Mouse (Mus musculus): ENCODE data around the gene Pde4c.

Pde4c gene

DNA sequence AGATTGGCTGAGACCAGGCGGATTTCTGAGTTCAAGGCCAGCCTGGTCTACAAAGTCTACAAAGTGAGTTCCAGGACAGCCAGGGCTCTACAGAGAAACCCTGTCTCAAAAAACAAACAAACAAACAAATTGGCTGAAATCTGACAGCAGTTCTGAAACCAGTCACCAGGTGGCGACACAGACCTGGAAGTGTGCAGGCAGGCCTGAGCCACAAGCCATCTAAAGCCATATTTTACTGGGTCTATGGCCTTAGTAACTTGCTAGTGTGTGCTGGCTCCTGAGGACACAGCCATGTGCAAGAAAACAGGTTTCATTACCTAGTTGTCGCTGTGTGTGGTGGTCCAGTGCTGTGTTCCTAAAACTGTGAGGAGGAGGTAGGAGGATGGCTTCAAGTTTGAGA, 2.8 kb upstream of the Pde4c start:
- peak; percentile 86 for DNase-seq (ENCODE audit: low spot score)

DNA sequence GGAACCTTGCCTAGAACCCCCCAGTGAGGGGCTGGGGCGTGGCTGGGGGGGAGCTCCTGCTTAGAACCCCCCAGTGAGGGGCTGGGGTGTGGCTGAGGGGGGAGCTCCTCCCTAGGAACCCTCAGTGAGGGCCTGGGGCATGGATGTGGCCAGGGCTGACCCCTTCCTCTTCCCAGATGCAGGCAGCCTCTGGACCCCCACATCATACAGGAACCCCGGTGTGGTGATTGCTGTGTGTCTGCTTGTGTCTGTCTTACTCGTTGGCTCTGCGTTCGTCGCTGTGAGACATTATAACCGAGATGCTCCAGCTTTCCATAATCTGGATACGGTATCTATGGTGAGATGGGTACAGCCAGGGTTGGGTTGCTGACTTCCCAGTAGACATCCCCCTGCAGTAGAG, 1.9 kb upstream of the Pde4c start:
- no peak for DNase-seq (ENCODE audit: low spot score)

DNA sequence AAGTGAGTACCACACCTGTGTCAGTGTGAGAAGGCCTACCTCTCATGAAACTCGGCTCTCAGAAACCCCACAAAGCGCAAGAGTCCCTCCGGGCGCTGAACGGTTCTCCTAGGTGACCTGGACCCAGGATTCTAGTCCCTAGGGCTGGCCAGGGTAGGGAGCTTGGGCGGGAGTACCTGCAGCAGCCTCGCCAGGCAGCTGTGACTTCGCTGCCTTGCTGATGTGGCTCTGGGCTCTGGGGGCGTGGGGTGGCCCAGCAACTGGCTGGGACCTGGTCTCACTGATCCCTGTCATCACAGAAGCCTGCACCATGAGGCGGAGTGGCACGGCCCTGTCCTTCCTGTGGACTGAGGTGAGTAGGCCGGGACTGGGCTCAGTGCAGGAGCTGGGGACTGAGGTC, 696 bp downstream of the Pde4c start:
- no peak for DNase-seq (ENCODE audit: low spot score)

DNA sequence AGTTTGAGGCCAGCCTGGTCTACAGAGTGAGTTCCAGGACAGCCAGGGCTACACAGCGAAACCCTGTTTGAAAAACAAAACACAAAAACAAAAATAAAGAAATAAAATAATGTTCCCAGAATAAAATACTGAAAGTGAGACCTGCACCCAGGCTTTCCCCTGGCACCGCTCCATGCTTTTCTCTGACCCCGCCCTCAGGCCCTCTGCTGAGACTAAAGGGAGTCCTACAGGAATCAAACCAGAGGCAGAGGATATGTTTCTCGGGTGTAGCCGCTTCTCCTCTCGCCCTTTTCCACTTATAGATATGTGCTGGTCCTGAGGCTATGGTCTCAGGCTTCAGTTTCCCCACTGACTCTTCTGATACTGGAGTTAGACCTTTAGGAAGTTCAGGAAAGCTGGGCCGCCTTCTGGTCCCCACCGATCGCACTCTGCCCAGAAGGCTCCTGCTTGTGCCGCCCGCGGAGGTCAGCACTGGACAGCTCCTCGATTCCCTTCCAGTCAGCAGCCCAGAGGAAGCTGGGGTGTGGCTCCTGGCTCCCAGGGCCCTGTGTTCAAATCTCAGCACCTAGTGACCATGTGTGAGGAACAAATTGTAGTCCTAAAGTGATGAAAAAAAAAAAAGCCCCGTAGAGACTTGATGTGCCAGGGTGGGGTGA, 2.4 kb downstream of the Pde4c start:
- DNase-seq (ENCODE audit: low spot score) = no peak

DNA sequence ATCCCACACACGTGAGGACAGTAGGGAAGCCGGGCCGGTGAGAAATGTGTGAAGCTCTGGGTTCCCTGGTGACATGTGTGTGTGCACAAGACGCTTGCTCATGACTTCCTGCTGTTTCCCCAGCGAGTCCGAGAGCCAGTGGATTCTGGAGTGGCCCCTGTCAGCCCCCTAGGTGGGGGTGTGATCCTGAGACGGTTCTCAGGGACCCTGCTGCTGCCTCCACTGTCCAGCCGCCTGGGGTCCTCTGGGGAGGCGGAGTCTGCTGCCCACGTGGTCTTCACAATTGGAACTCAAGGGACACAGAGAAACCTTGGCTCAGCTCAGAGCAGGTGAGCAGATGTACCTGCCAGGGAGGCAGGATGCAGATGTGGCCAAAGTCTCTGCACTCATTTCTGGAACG, 3.2 kb downstream of the Pde4c start:
- DNase-seq (ENCODE audit: low spot score) = no peak

DNA sequence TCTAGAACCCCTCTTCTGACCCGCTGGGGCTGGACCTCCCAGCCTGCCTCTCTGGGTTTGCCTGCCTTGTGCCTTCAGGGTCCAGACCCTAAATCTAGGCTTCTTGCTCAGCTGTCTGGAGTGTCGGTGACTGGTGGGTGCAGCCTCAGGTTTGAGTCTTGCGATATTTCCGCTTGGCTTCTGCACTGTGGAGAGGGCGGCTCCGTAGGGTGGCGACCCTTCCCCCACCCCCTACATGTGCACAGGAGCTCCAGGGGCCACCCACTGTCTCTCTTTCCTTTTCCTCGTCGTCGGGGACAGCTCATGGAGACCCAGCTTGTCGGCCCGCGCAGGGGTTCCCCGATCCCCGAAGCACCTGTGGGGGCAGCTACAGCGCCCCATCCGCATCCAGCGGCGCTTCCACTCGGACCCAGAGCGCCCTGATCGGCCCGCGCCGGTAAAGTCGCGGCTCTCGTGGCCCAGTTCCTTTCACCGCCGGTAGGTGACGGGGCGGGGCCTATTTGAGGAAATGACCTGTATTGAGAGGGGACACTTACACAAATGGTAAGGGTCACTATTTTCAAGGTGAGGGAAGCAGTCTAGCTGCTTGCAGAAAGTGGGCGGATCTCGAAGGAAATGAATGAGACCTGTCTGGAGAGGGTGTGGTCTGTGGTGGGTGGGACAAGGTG, 6.4 kb downstream of the Pde4c start:
- DNase-seq (ENCODE audit: low spot score) = no peak

DNA sequence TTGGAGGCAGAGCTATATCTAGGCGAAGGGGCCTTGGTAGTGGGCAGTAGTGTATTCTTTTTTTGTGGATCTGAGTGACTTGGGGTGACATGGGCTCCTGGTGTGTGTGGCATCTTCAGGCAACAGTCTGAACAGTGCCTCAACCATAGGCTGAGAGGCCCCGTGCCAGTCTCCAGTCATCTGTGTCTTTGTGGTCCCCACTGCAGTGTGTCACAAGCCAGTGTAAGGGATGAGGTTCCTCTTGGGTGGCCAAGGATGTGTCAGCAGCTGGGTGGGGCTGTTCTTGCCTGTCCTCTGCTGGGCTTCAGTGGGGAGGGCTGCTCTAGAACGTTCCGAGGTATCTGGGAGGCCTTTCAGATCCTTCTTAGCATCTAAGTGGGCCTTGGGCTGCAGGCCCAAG, 7.4 kb downstream of the Pde4c start:
- DNase-seq (ENCODE audit: low spot score) = no peak

DNA sequence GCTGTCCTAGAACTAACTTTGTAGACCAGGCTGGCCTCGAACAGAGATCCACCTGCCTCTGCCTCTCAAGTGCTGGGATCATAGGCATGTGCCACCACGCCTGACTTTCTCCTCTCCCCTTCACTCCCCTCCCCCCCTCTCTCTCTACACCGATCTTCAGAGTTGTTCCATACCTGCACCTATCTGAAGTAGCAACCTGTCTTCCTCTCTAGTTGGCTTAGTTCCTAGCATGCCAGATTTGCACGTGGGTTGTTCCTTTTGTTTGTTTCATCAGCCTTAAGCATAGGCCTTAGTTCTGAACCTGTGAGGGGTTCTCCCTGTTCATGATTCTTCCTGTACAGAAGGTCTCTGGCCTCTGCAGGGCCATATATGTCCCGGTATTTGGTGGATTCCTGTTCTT, 14.2 kb downstream of the Pde4c start:
- DNase-seq (ENCODE audit: low spot score) = no peak

DNA sequence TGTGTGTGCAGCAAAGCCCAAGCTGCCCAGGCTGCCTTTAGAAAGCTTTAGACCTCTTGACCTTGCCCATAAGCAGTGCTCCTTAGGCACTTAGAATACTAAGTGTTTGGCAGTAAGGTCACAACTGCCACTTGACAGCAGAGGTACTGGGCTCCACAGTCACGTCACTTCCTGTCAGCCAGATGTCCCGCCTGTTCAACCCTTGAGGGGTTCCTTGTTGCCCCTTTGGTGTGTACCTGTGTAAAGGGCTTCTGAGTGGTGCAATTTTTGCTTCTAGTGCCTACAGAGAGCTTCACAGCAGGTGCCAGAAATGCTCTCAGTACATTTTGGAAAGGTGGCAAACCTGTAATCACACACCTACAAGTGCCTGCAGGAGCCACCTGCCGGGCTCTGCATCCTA, 14.7 kb downstream of the Pde4c start:
- DNase-seq (ENCODE audit: low spot score) = no peak

DNA sequence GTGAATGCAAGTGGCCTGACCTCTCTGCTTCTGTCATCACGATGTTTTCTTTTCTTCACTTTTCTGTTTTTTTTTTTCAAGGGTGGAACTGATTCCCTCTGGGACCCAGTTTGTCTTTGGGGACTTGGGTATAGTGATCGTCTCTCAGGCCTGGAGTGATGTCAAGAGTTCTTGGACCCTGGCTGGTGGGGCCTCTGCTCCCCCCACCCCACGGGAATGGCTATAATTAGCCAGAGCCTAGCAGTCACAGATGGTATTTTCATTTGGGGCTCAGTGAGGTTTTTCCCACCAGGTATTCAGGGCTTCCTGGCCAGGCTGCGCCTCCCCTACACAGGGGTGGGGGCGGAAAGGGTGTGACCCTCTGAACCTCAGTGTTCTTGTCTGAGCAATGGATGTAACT, 18.1 kb downstream of the Pde4c start:
- DNase-seq (ENCODE audit: low spot score) = no peak

DNA sequence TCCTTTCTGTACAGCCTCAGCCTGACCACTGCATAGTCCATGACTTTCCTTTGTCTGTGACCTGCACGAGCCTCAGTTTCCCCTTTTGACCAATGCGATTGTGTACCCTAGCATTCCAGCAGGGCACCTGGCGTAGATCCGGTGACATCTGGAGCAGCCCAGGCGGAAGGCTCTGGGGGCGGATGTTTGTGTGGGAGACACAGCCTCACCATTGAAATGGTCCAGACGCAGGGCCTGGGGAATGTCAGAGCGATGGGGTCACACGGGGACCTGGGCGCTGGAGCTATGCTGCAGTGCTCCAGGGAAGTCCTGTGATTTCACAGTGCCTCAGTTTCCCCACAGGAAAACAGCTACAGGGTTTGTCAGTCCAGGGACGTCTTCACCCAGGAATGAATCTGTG, 18.7 kb downstream of the Pde4c start:
- DNase-seq (ENCODE audit: low spot score) = no peak

DNA sequence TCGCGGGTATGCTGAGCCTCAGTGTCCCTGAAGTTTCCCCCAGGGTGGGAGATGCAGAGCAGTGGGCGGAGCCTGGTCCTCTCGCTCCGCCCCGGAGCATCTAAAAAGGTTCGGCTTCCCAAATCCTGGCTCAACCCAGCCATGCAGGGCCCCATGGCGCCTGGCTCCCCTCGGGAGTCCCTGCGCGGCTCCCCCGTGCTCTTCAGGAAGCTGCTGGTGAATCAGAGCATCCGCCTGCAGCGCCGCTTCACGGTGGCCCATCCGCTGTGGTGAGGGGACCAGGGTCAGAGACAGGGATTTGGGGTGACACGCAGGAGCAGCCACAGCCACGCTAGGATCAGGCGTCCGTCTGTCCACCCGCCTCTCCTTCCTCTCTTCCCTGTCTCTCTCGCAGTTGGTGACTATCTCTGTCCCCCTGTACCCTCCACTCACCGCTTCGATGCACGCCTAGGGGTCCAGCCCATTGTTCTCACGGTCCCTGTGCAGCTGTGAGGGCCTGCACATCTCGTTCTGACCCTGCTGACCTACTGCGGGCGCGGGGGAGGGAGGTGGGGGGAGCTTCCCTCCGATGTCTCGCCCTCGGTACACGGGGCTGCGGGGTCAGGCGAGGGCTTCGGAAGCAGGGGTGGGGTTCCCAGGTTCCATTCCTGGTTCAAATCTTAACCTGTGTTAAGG, 19.6 kb downstream of the Pde4c start:
- no peak for DNase-seq (ENCODE audit: low spot score)

DNA sequence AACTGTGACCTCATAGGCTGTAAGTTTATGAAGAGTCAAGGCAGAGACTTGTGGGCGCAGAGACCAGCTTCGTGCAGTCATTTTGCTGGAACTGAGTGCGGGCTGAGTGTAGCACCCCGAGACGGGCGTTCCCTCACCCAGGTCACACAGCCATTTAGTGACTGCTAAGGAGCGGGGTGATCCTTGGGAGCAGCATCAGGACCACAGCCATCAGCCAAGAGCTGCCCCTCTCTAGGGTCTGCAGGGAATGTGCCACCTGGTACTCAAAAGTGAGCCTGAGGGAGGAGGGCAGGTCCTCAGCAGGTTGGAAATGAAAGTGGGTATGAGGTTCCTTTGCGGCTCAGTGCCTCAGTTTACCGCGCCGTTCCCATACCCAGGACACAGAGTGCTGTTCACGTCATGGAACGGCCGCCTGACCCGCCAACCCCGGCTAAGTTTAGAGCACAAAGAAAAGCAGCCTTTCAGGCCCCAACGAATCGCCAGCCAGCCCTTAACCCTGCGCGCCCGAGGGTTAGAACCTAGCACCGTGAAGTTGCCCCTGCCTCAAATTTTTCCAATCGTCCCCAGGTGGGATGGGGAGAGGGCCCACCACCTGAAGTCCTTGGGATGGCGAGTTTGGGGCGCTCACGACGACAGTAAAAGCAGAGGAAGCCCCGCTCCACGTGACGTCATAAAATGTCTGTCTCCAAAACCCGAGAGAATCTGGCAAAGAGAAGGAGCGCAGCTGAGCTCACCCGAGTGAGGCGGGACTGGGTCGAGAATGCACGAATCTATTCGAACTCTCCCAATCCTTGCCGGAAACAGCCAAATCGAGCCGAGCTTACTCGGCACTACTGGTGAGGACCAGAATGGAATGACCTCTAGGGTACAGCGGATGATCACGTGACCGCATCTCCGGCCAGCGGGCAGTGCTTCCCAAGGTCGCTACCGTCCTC, 20.4 kb downstream of the Pde4c start:
- DNase-seq (ENCODE audit: low spot score) = no peak

DNA sequence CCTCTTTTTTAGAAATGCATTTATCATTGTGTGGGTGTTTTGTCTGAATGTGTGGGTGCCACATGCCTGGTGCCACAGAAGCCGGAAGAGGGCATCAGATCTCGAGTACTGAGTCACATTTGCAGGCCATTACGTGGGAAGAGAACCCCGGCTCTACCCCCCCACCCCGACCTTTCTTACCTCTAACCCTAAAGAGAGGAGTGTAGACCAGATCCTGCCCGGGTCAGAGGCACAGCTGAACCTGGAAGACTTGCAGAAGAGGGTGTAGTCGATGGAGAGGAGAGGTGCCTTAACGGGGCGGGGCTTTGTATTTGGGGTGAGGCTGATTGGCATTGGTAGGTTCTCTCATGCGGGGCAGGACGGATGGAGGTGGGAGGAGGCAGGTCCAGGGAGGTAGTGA, 21.3 kb downstream of the Pde4c start:
- DNase-seq (ENCODE audit: low spot score) = no peak

DNA sequence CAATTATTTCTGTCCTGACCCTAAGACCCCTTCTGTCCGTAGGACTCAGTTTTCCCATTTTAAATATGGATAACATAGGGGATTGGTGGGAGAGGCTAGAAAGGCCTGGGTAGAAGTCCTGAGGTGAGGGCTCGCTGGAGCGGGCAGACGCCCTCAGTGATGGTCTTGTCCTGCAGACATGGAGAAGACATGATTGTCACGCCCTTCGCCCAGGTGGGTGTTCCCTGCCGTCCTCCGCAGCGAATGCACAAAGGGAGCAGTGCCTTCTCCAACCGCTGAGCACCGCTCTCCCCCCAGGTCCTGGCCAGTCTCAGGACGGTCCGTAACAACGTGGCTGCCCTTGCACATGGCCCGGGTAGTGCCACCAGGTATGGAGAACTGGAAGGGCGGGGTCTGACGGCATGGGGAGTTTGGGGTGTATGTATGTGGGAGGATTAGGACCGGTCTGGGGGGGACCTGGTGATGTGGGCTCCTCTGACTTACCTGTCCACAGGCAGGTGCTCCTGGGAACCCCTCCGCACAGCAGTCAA, 22.2 kb downstream of the Pde4c start:
- DNase-seq (ENCODE audit: low spot score) = no peak

DNA sequence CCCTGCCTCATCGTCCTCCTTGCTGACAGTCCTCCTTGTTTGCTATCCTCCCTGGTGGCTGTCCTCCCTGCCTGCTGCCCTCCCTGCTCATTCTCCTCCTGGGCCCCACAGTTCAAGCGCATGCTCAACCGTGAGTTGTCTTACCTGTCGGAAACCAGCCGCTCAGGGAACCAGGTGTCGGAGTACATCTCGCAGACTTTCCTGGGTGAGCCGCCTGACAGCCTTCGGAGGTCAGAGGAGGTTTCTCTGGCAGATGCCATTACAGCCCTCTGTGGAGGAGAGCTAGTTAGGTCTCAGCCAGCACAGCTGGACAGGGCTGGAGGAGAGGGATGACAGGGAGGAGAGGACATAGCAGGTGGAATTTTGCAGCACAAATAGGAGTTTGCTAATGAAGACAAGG, 23.2 kb downstream of the Pde4c start:
- no peak for DNase-seq (ENCODE audit: low spot score)

DNA sequence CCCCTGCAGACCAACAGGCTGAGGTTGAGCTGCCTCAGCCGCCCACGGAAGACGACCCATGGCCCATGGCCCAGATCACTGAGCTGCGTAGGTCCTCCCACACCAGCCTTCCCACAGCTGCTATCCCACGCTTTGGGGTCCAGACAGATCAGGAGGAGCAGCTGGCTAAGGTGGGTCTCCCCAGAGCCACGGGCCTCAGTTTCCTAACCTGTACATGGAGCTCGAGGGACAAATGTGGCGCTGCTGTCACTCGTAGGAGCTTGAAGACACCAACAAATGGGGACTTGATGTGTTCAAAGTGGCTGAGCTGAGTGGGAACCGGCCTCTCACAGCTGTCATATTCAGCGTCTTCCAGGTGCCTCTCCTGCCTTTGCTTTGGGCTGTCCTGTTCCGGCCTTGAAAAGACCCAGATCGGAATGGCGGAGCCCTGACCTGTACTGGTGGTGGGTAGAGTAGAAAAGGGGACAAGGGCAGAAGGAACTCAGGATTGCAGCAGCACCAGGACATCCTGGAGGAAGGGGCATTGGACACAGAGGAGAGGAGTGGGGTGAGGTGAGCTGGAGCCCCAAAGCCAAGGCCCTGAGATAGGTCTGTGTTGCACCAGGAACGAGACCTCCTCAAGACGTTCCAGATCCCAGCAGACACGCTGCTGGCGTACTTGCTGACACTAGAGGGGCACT, 23.8 kb downstream of the Pde4c start:
- DNase-seq (ENCODE audit: low spot score) = no peak

DNA sequence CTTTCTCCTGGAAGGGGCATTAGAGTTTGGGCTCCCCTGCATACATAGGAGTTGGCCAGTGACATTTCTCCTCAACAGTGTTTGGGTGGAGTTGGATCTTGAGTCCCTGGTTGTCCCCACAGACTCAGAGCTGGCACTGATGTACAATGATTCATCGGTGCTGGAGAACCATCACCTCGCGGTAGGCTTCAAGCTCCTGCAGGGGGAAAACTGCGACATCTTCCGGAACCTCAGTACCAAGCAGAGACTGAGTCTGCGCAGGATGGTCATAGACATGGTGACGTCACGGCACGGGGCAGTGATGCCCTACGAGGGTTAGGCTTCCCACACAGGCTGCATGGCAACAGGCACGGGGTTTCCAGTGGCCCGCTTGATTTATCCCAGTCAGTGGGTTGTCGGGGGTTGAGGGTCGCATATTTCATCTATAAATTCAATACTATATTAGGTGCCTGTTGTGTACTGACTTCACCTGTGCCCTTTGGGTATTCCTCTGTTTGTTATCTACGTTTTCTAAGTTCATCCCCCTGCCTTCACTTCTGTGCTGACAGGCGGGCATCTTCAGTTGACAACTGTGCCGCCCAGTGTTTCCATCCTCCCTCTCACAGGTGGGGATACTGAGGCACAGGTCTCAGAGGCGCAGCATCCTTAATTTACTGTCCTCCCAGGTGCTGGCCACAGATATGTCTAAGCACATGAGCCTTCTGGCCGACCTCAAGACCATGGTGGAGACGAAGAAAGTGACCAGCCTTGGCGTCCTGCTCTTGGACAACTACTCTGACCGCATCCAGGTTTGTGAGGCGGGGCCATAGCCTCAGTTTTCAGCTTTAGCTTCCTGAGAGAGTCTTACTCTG, 25.0 kb downstream of the Pde4c start:
- no peak for DNase-seq (ENCODE audit: low spot score)

DNA sequence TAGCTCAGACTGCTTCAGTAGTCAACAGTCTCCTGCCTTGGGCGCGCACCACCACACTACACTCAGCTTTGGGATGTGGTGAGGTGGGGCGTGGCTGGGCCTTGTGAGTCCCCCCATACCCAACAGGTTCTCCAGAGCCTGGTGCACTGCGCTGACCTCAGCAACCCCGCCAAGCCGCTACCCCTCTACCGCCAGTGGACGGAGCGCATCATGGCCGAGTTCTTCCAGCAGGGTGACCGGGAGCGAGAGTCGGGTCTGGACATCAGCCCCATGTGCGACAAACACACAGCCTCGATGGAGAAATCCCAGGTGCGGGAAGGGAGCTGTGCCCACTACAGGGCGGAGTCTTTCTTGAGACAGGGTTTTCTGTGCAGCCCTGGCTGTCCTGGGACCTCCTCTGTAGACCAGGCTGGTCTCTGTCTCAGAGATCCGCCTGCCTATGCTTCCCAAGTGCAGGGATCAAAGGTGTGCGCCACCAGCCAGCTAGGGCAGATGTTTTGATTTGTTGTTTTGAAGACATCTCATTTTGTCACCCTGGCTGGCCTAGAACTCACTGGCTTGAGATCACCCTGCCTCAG, 25.7 kb downstream of the Pde4c start:
- DNase-seq (ENCODE audit: low spot score) = no peak

DNA sequence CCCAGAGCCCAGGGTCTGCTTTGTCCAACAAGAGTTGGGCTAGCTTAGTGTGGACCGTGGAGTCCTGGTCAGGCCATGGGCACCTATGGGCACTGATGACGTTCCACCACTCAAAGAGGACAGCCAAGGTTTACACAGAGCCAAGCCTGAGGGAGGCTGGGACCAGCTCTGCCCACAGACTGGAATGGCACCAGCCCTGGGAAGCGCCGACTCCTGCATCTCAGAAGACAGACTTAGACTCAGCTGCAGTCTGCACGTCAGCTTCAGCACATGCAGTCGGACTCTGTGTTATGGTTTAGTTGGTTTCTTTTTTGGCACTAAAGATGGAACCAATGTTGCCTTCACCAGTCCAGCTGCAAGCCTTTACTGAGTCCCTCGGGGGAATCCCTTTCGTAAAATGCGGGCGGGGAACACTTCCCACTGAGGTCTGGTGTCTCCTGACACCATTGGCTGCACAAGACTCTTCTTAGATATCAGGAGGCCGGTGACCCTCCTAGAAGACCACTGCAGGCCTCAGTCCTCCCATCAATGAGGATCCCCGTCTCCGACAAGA, 26.7 kb downstream of the Pde4c start:
- no peak for DNase-seq (ENCODE audit: low spot score)

Measured in layer of hippocampus, adult 9-10 months (tissue).